In genomic region chrX:109811824-109812223, GRCm38 (mm10) we compare ENCODE assay signal across 27 mouse cellular contexts.
"Had no signal": no experiment of that assay in that cellular context is flagged by ENCODE, and none has a peak within 500 bp of the region (broad histone marks: within the 10 kb centered on the region; RNA-seq: fewer than 3 reads in every experiment).

No protein-coding gene starts in this region.

- H3K9ac ChIP-seq: limb, embryonic 12.5 days; limb, embryonic 13.5 days; limb, embryonic 15.5 days; liver, embryonic 12.5 days; liver, embryonic 13.5 days; liver, embryonic 14.5 days; liver, embryonic 15.5 days; liver, postnatal 0 days; lung, embryonic 14.5 days; lung, embryonic 15.5 days; midbrain, embryonic 12.5 days; midbrain, embryonic 13.5 days; midbrain, embryonic 15.5 days had no signal

- H3K4me3 ChIP-seq: limb, embryonic 10.5 days; limb, embryonic 12.5 days; limb, embryonic 13.5 days; limb, embryonic 15.5 days; liver, embryonic 12.5 days; liver, embryonic 13.5 days; liver, embryonic 15.5 days; lung, embryonic 15.5 days; megakaryocyte, embryonic 14.5 days; midbrain, embryonic 10.5 days; midbrain, embryonic 12.5 days; midbrain, embryonic 13.5 days; midbrain, embryonic 15.5 days; myocyte had no signal

- H3K27ac ChIP-seq: limb, embryonic 10.5 days; limb, embryonic 12.5 days; limb, embryonic 13.5 days; limb, embryonic 15.5 days; liver, embryonic 12.5 days; liver, embryonic 13.5 days; liver, embryonic 14.5 days; liver, embryonic 15.5 days; lung, embryonic 15.5 days; macrophage; midbrain, embryonic 10.5 days; midbrain, embryonic 12.5 days; midbrain, embryonic 13.5 days; midbrain, embryonic 15.5 days had no signal

- DNase-seq: left cerebral cortex, postnatal 4 days; liver; liver, embryonic 13.5 days; liver, postnatal 0 days; lung, adult 18-20 months; lung, adult 2 months; lung, embryonic 14.5 days; lung, postnatal 10 days; lung, postnatal 14 days; lung, postnatal 36 days; lung, postnatal 4 days; midbrain, embryonic 14.5 days had no signal

- H3K9me3 ChIP-seq: limb, embryonic 10.5 days; limb, embryonic 12.5 days; limb, embryonic 13.5 days; limb, embryonic 15.5 days; liver, embryonic 12.5 days; liver, embryonic 13.5 days; liver, embryonic 15.5 days; lung, embryonic 15.5 days; megakaryocyte, embryonic 14.5 days; midbrain, embryonic 10.5 days; midbrain, embryonic 12.5 days; midbrain, embryonic 13.5 days; midbrain, embryonic 15.5 days had no signal

- H3K27me3 ChIP-seq: limb, embryonic 12.5 days; limb, embryonic 13.5 days; limb, embryonic 15.5 days; liver, embryonic 12.5 days; liver, embryonic 13.5 days; liver, embryonic 15.5 days; lung, embryonic 15.5 days; megakaryocyte, embryonic 14.5 days; midbrain, embryonic 12.5 days; midbrain, embryonic 13.5 days; midbrain, embryonic 15.5 days had no signal

- H3K4me1 ChIP-seq: limb, embryonic 10.5 days; limb, embryonic 12.5 days; limb, embryonic 13.5 days; limb, embryonic 15.5 days; liver, embryonic 12.5 days; liver, embryonic 13.5 days; liver, embryonic 15.5 days; lung, embryonic 15.5 days; megakaryocyte, embryonic 14.5 days; midbrain, embryonic 10.5 days; midbrain, embryonic 12.5 days; midbrain, embryonic 13.5 days; midbrain, embryonic 15.5 days had no signal

- H3K36me3 ChIP-seq: limb, embryonic 10.5 days; limb, embryonic 12.5 days; limb, embryonic 13.5 days; limb, embryonic 15.5 days; liver, embryonic 12.5 days; liver, embryonic 13.5 days; liver, embryonic 15.5 days; lung, embryonic 15.5 days; midbrain, embryonic 10.5 days; midbrain, embryonic 12.5 days; midbrain, embryonic 13.5 days; midbrain, embryonic 15.5 days had no signal
